Mouse (Mus musculus) lung, postnatal 36 days (tissue): ENCODE data around the gene Gdf2.

Experiments used
- DNase-seq: peaks from one replicate; pipeline ENCODE4 v3.0.0; 2022; ENCODE audit warnings: mixed read lengths

Gene Gdf2

DNA sequence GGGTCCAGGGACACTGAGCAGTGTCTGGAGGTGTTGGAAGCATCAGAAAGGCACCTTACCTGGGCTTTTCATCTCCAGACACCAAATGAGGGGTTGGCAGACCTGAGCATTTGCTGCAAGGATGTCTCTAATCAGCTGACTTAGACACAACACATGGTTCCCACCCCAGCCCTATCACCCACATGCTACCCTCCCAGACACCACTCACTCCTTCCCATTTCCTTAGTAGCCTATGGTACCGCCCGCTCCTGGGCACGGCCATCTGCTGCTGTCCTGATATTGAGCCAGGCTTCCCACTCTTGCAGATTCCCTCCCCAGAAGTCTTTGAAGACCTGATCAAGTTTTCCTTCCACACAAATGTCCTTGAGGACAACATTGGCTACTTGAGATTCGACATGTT, 17.3 kb downstream of the Gdf2 start:
- DNase-seq: no peak

DNA sequence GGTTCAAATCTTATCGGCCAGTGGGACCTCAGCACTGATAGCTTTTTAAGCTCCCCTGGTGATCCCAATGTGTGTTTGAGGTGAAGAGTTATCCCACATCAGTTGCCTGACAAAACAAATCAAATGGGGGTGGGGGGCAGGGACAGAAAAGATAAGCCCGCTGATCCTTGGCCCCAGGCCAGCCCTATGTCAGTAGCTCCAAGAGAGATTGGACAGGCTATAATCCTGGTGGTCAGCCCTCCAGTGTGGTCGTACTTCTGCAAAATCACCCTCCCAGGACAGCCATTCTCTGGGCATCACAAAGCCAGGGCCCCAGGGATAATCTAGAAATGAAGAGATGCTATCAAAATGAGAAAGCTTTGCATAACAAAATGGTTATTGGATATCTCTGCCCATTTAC, 18.0 kb downstream of the Gdf2 start:
- DNase-seq: no peak

DNA sequence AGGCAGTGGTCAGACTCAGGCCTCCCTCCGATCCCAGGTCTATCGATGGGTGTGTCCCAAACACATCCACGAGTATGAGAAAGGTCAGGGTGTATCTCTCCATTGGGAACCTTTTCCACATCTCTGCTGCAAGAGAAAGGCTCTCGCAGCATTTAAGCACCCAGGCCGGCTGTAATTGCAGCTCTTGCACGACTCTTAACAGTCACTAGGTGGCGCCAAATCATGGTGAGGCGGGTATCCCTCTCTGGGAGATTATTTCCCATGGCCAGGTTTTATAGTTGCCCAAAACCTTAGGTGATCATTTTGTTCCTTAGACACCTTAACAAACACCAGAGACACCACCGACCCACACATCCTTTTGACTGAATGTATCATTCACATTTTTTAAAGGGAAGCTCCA, 18.5 kb downstream of the Gdf2 start:
- peak; percentile 53 for DNase-seq

DNA sequence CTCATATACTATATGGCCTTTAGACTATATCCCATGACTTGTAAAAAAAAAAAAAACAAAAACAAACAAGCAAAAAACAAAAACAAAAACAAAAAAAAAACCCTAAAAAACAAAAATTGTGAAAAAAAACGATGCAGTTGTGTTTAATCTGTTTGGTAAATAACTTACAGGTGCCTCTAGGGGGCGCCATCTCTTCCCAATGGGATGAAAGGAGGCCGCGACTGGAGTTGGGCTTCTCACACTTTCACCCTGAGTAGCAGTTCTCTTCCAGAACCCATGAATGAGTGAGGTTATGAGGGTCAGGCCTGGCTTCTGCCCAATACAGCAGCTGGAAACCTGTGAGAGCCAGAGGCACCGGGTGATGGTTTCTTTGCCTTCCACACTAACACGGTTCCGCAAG, 24.8 kb downstream of the Gdf2 start:
- DNase-seq: no peak

DNA sequence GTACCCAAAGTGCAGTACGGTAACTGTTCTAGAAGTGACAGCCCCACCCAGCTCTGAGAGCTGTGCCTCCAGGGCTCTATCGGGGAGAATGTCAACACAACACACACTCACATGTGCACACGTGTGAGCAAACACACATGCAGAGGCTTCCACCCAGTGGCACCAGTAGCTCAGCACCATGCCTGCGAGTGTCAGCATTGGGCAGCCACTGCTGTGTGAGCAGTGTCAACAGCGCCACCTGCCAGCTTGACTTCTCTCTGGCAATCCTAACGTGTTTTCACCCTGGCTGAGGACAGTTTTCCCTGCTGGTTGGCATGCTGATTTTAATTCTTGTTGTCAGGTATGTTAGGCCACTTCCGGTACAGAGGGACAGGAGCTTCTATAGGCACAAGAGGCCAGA, 31.8 kb downstream of the Gdf2 start:
- DNase-seq: no peak

DNA sequence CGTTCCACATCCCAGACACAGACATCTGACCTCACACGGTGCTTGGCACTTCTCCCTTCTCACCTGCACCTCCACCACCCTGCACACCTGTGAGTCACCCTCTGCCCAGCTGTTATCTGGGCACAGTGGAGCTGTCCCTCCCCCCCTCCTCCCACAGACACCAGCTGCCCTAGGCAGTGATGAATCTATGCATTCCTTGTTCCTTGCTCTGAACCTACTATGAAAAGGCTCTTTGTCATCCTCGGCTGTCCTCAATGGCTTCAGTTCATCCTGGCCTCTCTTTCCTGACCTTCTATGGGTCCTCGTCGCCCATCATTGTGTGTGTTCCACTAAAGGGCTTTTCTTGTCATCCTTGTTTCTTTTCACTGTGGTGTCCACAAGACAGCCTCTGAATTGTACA, 33.9 kb downstream of the Gdf2 start:
- DNase-seq: no peak

DNA sequence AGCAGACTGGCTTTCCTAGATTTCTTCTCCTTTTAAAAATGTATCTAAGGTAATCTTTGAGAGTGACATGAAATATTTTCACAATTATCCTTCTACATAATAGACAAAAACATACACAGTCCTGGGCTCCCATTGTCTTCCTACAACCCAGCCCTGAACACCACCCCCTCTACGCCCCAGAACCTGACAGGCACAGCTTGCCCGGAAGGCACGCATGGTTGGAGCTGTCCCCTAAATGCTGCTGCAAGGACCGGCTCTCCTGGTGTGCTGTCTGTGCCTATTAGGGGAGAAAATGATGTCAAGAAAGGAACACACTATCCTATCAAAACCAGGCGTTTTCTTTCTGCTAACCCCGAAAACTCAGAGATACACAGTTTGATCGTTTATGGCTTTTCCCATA, 36.9 kb downstream of the Gdf2 start:
- no peak for DNase-seq

DNA sequence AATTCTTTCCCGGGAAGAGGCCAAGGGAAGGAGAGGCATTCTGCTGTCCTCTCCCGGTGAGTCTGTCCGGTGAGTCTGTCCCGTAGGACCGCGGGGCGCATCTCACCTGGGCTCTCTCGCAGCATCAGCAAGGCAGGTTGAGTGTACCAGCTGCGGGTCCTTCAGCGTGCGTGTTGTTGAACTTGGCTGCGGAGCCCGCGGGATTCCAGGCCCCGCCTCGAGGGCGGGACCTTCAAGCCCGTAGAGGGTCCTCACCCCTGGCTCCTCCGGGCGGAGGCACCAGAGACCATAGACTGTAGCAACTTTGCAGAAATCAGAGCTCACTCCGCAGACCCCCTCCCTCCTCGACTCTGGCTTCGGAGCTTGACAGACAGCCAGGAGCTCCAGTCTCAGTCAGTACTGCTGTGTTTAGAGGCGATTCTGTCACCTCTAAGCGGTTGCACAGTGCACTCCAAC, 37.8 kb downstream of the Gdf2 start, which contains the start of gene Zfp488:
Gene Zfp488, minus strand, starts transcription at position 161 of the 456 bp plus-strand sequence.
- DNase-seq: no peak

DNA sequence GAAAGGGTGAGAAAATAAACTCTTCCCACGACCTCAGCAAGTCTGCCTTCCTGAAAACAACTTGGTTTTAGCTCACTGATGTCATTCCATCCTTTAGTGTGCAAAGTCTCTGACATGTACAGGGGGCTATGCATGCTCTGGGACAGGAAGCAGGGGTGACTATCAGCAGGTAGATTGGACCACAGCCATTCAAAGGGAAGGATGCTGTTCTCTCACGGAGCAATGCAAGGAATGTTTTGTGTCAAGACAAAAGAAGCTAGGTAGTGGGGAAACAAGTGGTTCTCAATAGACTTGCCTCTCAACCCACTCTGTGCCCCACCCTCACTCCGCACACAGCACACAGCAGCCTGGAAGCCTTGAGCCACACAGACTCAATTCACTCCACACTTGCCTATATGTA, 48.4 kb downstream of the Gdf2 start:
- DNase-seq: no peak

DNA sequence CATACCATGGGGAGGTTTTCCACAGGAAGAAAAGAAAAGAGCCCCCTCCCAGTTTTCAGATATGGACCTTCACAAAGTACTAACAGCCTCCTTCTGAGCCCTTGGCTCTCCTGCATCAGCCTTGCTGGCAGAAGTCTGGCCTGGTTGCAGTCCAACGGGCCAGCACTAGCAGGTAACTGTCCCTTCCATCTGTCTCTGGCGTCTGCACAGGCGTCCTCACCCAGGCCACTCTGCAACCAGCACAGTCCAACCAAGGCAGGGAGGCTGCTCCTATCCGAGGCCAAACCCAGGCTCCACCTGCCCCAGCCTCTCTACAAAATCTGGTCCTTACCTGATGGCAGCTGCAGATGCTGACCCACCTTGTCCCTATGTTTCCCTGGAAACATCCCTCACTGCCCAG, 51.1 kb downstream of the Gdf2 start:
- DNase-seq: no peak

DNA sequence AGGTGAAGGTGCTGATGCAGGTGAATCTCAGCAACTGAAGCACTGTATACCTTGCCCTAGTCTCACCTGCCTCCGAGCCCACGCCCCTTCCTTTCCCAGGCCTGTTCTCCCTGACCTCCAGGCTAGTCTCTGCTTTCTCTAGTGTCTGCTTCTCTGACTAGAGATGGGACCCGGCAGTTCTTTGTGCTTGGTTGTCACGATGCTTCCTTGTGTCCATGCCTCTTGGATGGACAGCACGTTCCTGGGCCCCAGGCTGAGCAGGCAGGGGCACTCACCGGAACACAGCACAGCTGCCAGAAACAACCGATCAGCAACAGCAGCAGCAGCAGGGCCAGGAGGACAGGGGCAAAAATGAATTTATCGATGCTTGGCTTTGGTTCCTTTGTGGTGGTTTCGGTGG, 52.2 kb downstream of the Gdf2 start:
- no peak for DNase-seq

DNA sequence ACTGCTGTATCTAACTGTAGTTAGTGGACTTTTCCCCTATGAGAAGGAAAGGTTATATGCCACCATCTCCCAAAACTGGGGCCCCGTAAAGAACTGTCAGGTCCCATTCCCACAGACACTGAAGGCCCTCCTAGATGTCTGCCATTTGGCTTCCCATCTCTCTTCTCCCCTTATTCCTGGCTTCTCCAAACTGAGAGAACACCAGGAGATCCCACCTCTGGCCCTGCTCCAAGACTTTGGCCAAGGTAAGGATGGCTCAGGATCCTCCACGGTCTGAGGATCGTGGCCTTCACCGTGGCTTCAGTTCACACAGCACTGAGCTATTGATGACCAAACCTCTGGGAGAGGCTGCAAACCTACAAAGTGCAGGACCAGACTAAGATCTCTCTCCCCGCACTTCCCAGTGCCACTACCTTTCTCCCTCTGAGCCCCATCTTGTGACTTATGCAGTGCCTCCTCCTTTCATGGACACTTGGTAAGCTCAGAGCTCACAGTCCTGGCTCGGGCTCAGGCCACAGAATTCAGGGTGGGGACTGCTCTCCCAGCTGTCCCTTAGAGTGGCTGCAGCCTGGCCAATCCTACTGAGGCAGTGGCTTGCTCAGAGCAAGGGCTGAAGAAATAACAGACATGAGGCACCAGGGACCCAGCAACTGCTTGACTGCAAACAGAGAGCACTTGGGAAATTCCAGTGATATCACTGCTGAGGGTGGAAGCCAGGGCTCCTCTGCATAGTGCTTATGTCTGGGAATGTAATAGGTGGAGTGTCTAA, 52.9 kb downstream of the Gdf2 start:
- peak; percentile 1 for DNase-seq
